Mouse (Mus musculus): ENCODE results near the gene Fstl4. TPM values are rescaled to one million over a fixed set of nuclear protein-coding genes. Genes with fewer than 3 reads are reported as not detected.

The Fstl4 gene
- total and polyA plus RNA-seq, 2 experiments from 2014 or later = 7.4 to 8.1 TPM

- no peak overlapping the region for H3K9ac ChIP-seq
- H3K4me2 ChIP-seq (ENCODE audit: low read depth) = no peak overlapping the region
- no peaks in the 10 kb centered on the region for H3K27me3 ChIP-seq (ENCODE audit: insufficient read depth, low read length)
- no peaks in the 10 kb centered on the region for H3K9me3 ChIP-seq (ENCODE audit: low read length)
- H3K36me3 ChIP-seq (ENCODE audit: insufficient read depth) = no peaks in the 10 kb centered on the region
- WGBS = 89% methylated on average over 19 of the region's 19 CpGs
- DNase-seq (no peak), ATAC-seq (no peak)
- H3K27ac ChIP-seq (ENCODE audit: low read depth, low read length) = no peak overlapping the region
- no peaks in the 10 kb centered on the region for H3K4me1 ChIP-seq (ENCODE audit: insufficient read depth)
- no peak for TF ChIP-seq CTCF (IDR thresholded peaks at IDR 0.05; ENCODE audit: low read depth)
- H3K4me3 ChIP-seq (ENCODE audit: low read depth, low read length) = no peak overlapping the region
These were observed 111.7 kb downstream of the Fstl4 start for GRCm38 (mm10) chr11:52875916-52876765.

- H3K4me1 ChIP-seq (ENCODE audit: insufficient read depth) = no peaks in the 10 kb centered on the region
- no peaks in the 10 kb centered on the region for H3K27me3 ChIP-seq (ENCODE audit: insufficient read depth, low read length)
- ATAC-seq (no peak), DNase-seq (no peak)
- H3K36me3 ChIP-seq (ENCODE audit: insufficient read depth) = no peaks in the 10 kb centered on the region
- H3K9me3 ChIP-seq (ENCODE audit: low read length) = no peaks in the 10 kb centered on the region
- no peak overlapping the region for H3K4me3 ChIP-seq (ENCODE audit: low read depth, low read length)
- no peak overlapping the region for H3K9ac ChIP-seq
- no peak overlapping the region for H3K27ac ChIP-seq (ENCODE audit: low read depth, low read length)
- TF ChIP-seq CTCF (IDR thresholded peaks at IDR 0.05; ENCODE audit: low read depth) = no peak
- WGBS = 67% methylated on average over 2 of the region's 2 CpGs
- H3K4me2 ChIP-seq (ENCODE audit: low read depth) = no peak overlapping the region
These were observed 113.2 kb downstream of the Fstl4 start for GRCm38 (mm10) chr11:52877662-52878061.

DNA sequence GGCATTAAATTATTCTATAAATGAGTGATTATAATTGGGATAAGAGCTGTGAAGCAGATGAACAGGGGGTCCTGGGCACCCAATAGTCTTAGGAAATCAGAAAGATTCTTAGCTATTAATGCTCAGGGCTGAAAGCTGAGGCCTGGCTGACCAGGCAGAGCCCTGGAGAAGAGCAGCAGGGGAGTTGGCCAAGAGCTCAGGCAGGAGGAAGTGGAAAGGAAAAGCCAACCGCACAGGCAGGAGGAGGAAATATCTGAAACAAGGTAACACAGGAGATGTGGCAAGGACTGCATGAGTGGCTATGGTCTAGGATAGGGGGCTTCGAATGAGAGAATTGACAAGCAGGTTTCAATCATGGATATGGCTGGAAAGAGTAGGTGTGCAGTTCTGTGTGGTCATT is 115.5 kb downstream of the Fstl4 start:
- no peak for TF ChIP-seq CTCF (IDR thresholded peaks at IDR 0.05; ENCODE audit: low read depth)
- Histone ChIP-seq H3K4me2 (ENCODE audit: low read depth) (no peak overlapping the region), H3K36me3 (ENCODE audit: insufficient read depth) (no peaks in the 10 kb centered on the region), H3K9me3 (ENCODE audit: low read length) (no peaks in the 10 kb centered on the region), H3K9ac (no peak overlapping the region), H3K4me1 (ENCODE audit: insufficient read depth) (no peaks in the 10 kb centered on the region), H3K27me3 (ENCODE audit: insufficient read depth, low read length) (no peaks in the 10 kb centered on the region), H3K27ac (ENCODE audit: low read depth, low read length) (no peak overlapping the region), H3K4me3 (ENCODE audit: low read depth, low read length) (no peak overlapping the region)
- WGBS = 97% methylated on average over 2 of the region's 2 CpGs
- DNase-seq (no peak), ATAC-seq (no peak)

DNA sequence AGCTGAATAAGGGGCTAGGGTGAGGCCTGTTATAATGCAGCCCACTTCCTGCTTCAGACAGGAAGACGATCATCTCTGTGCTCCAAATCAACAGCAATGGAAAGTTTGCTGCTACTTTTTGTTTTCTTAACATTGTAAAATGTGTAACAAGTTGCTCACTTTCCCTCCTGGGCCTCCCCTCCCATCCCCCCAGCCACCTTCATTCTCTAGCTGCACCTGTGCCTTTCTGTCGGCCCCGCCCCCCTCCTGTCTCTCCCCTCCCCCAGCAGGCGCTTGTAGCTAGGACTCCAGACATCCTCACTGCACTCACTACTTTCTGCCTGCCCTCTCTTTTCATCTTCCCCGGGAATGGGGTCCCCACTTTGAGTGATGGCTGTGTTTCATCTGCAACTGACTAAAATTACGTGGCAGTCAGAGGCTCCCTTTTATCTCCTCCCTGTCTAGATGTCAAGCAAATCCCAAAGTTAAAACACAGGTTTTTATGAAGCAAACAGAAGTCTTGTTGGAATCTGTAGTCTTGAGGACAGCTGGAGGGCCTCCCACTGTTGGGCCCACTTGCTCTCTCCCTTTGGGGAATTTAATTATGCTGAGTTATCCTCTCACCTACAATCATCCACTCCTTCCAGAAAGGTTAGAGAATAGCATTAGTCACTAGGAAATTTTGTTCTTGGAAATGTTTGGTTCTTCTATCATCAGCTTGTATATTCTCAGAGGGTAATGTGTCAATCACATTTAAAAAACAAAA is 122.3 kb downstream of the Fstl4 start:
- Histone ChIP-seq H3K27ac (ENCODE audit: low read depth, low read length) (no peak overlapping the region), H3K9ac (no peak overlapping the region), H3K36me3 (ENCODE audit: insufficient read depth) (no peaks in the 10 kb centered on the region), H3K4me2 (ENCODE audit: low read depth) (no peak overlapping the region), H3K9me3 (ENCODE audit: low read length) (no peaks in the 10 kb centered on the region), H3K27me3 (ENCODE audit: insufficient read depth, low read length) (no peaks in the 10 kb centered on the region), H3K4me3 (ENCODE audit: low read depth, low read length) (no peak overlapping the region), H3K4me1 (ENCODE audit: insufficient read depth) (0 out of 2 replicates have a peak, but pooled peaks cover 9% of the 10 kb centered on the region)
- TF ChIP-seq CTCF (IDR thresholded peaks at IDR 0.05; ENCODE audit: low read depth) = no peak
- 21% methylated on average over 6 of the region's 6 CpGs for WGBS
- ATAC-seq (no peak), DNase-seq (no peak)

DNA sequence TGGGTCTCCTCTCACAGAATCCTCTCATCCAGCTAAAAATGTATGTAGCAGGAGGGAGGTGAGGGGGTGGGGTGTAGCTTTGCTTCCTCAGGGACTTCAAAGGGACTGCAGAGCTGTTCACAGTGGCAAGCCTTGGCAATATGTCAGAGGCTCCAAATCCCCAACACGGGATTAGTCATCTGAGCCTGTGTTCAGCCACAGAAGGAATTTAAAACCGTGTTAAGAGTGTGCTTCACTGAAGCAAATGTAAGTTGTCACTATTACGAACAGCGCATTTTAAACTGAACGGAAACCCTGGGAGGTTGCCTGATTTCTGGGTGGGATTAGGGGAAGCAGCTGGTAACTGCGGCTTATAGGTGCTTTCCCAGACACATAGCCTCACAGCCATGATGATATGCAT is 123.7 kb downstream of the Fstl4 start:
- TF ChIP-seq CTCF (IDR thresholded peaks at IDR 0.05; ENCODE audit: low read depth) = no peak
- H3K9ac ChIP-seq = no peak overlapping the region
- DNase-seq (peak; percentile 42), ATAC-seq (peak; percentile 45)
- 10% methylated on average over 6 of the region's 6 CpGs for WGBS
- H3K4me3 ChIP-seq (ENCODE audit: low read depth, low read length) = no peak overlapping the region
- no peaks in the 10 kb centered on the region for H3K27me3 ChIP-seq (ENCODE audit: insufficient read depth, low read length)
- H3K4me2 ChIP-seq (ENCODE audit: low read depth) = no peak overlapping the region
- no peaks in the 10 kb centered on the region for H3K36me3 ChIP-seq (ENCODE audit: insufficient read depth)
- no peak overlapping the region for H3K27ac ChIP-seq (ENCODE audit: low read depth, low read length)
- no peaks in the 10 kb centered on the region for H3K9me3 ChIP-seq (ENCODE audit: low read length)
- H3K4me1 ChIP-seq (ENCODE audit: insufficient read depth) = 0 out of 2 replicates have a peak, but pooled peaks cover 9% of the 10 kb centered on the region

GRCm38 (mm10) chr11:52889527-52889926 is 125.1 kb downstream of the Fstl4 start:
- no peaks in the 10 kb centered on the region for H3K36me3 ChIP-seq (ENCODE audit: insufficient read depth)
- H3K9me3 ChIP-seq (ENCODE audit: low read length) = no peaks in the 10 kb centered on the region
- 76% methylated on average over 4 of the region's 4 CpGs for WGBS
- H3K27ac ChIP-seq (ENCODE audit: low read depth, low read length) = no peak overlapping the region
- no peak for TF ChIP-seq CTCF (IDR thresholded peaks at IDR 0.05; ENCODE audit: low read depth)
- DNase-seq = no peak
- ATAC-seq = no peak
- no peaks in the 10 kb centered on the region for H3K27me3 ChIP-seq (ENCODE audit: insufficient read depth, low read length)
- H3K9ac ChIP-seq = no peak overlapping the region
- no peak overlapping the region for H3K4me2 ChIP-seq (ENCODE audit: low read depth)
- H3K4me3 ChIP-seq (ENCODE audit: low read depth, low read length) = no peak overlapping the region
- 0 out of 2 replicates have a peak, but pooled peaks cover 9% of the 10 kb centered on the region for H3K4me1 ChIP-seq (ENCODE audit: insufficient read depth)

DNA sequence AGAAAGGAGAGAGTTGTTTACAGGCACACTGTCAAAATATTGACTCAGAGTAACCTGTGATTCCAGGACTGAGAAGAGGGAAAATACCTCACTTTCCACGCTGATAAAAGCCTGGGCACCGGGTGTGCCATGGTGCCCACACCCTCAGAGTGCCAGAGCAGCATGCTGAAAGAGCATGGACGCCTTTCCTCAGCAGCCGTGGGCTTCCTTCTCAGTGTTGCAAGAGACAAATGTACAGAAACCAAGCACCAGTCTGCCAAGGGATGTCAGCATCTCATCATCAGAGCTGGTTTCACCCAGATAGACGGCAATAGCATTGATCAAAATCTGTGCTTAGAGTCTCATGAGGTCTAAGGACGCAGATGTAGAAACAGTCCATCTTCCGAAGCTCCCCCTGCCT is 125.7 kb downstream of the Fstl4 start:
- TF ChIP-seq CTCF (IDR thresholded peaks at IDR 0.05; ENCODE audit: low read depth) = no peak
- 0 out of 2 replicates have a peak, but pooled peaks have one; percentile 23 for ATAC-seq
- Histone ChIP-seq H3K9me3 (ENCODE audit: low read length) (no peaks in the 10 kb centered on the region), H3K27me3 (ENCODE audit: insufficient read depth, low read length) (no peaks in the 10 kb centered on the region), H3K9ac (no peak overlapping the region), H3K36me3 (ENCODE audit: insufficient read depth) (no peaks in the 10 kb centered on the region), H3K4me3 (ENCODE audit: low read depth, low read length) (no peak overlapping the region), H3K4me2 (ENCODE audit: low read depth) (no peak overlapping the region), H3K4me1 (ENCODE audit: insufficient read depth) (0 out of 2 replicates have a peak, but pooled peaks cover 9% of the 10 kb centered on the region), H3K27ac (ENCODE audit: low read depth, low read length) (no peak overlapping the region)
- WGBS = 69% methylated on average over 7 of the region's 7 CpGs
- no peak for DNase-seq
